Mouse (Mus musculus) kidney, embryonic 14.5 days (tissue): ENCODE measurements around the gene D10Wsu102e. TPM values are rescaled to one million over a fixed set of nuclear protein-coding genes. Genes with fewer than 3 reads are reported as not detected.
"Not testable (repeated sequence)": the region's sequence is repeated elsewhere in the genome, so short reads cannot be mapped to it uniquely, and the experiment has no call there.

Source experiments
- ATAC-seq: fragments of 200-750 bp; cut with Nextera tagmentation; 2 replicates; pipeline ENCODE4 v1.8.0; 2017; ENCODE audit warnings: moderate number of reproducible peaks, mild to moderate bottlenecking, moderate TSS enrichment, moderate library complexity; ENCODE audit not compliant: low FRiP score, low TSS enrichment
- H3K27ac ChIP-seq: fragments of 300-500 bp; sonication (generic); 2 replicates; pipeline ENCODE4 v1.5.1; 2014; ENCODE audit warnings: low read depth, mild to moderate bottlenecking, low read length, moderate library complexity, mixed read lengths
- H3K27me3 ChIP-seq: fragments of 300-500 bp; sonication (generic); 2 replicates; pipeline ENCODE4 v1.6.1; 2014; ENCODE audit warnings: mild to moderate bottlenecking, low read length; ENCODE audit not compliant: control insufficient read depth, insufficient read depth
- H3K36me3 ChIP-seq: fragments of 300-500 bp; sonication (generic); 2 replicates; pipeline ENCODE4 v1.6.1; 2014; ENCODE audit warnings: low read length, mixed read lengths; ENCODE audit not compliant: control insufficient read depth, insufficient read depth
- H3K4me1 ChIP-seq: fragments of 300-500 bp; sonication (generic); 2 replicates; pipeline ENCODE4 v1.6.1; 2014; ENCODE audit warnings: low read length, mixed read lengths; ENCODE audit not compliant: control insufficient read depth, insufficient read depth
- H3K4me2 ChIP-seq: fragments of 300-500 bp; sonication (generic); replicated peaks from 2 replicates; pipeline ENCODE4 v1.6.1; 2014; ENCODE audit warnings: low read depth, mild to moderate bottlenecking, low read length
- H3K4me3 ChIP-seq: fragments of 300-500 bp; sonication (generic); 2 replicates; pipeline ENCODE4 v1.5.1; 2014; ENCODE audit warnings: mild to moderate bottlenecking, low read length
- H3K9ac ChIP-seq: fragments of 300-500 bp; sonication (generic); 2 replicates; pipeline ENCODE4 v1.6.1; 2014; ENCODE audit warnings: low read depth, mild to moderate bottlenecking, low read length, moderate library complexity
- H3K9me3 ChIP-seq: fragments of 300-500 bp; sonication (generic); 2 replicates; pipeline ENCODE4 v1.6.1; 2016; ENCODE audit warnings: low read length; ENCODE audit not compliant: control insufficient read depth
- WGBS: fragments of 180-500 bp; shearing (Covaris S2); extraction: QIAGEN DNeasy Blood & Tissue Kit; methylation state at CpG from one replicate; pipeline ENCODE4 v1.1.7; 2014; 5-methylcytosine and 5-hydroxymethylcytosine counted together
- polyA plus RNA-seq: library from polyadenylated mRNA; unstranded; fragments of >200 nt; fragmentation: Nextera tagmentation; extraction: Ambion mirVana; gene quantifications from 2 replicates; pipeline ENCODE4 v1.2.1, GENCODE M21; 2014

The D10Wsu102e gene
- polyA plus RNA-seq, 1 experiment from 2014 or later: 0.89 TPM

- no peak overlapping the region for H3K4me3 ChIP-seq
- H3K9me3 ChIP-seq: peaks cover 11% of the 10 kb centered on the region
- H3K9ac ChIP-seq: no peak overlapping the region
- no peak overlapping the region for H3K4me2 ChIP-seq
- 93% methylated on average over 8 of the region's 8 CpGs for WGBS
- H3K4me1 ChIP-seq: no peaks in the 10 kb centered on the region
- no peak for ATAC-seq
- 0 out of 2 replicates have a peak, but pooled peaks cover 5% of the 10 kb centered on the region for H3K36me3 ChIP-seq
- H3K27ac ChIP-seq: no peak overlapping the region
- no peaks in the 10 kb centered on the region for H3K27me3 ChIP-seq
Observed at GRCm38 (mm10) chr10:83384456-83385215, 24.6 kb downstream of the D10Wsu102e start.

DNA sequence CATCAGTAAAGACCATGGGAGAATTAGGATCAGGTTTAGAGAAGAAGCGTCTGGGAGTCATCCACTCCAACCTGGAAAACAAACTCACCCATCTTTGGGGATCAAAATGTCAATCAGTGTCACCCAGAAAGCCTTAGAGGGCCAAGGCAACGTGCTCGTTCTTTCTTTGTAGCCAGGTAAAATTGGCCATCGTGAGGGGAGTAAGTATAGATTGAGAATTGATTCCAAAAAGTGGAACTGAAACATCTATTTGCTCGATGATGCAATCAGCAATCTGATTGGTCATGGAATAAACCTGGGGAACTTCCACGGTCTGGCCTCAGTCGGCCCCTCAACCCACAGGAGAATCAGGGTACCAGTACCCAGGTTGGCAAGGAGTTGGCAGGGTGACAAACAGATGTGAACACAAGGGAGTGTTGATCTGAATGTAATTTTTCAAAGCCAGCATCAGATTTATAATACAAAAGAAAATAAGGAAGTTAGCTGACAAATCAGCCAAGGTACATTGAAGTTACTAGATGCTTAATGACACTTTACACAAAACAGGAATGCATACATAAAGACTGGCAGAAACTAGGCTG is 25.4 kb downstream of the D10Wsu102e start:
- no peak for ATAC-seq
- WGBS: 95% methylated on average over 7 of the region's 7 CpGs
- H3K4me2 ChIP-seq: no peak overlapping the region
- H3K36me3 ChIP-seq: 0 out of 2 replicates have a peak, but pooled peaks cover 5% of the 10 kb centered on the region
- no peaks in the 10 kb centered on the region for H3K4me1 ChIP-seq
- H3K9ac ChIP-seq: no peak overlapping the region
- peaks cover 7% of the 10 kb centered on the region for H3K9me3 ChIP-seq
- no peak overlapping the region for H3K27ac ChIP-seq
- no peak overlapping the region for H3K4me3 ChIP-seq
- H3K27me3 ChIP-seq: no peaks in the 10 kb centered on the region

- Histone ChIP-seq H3K9me3 (no peaks in the 10 kb centered on the region), H3K4me1 (no peaks in the 10 kb centered on the region), H3K4me2 (no peak overlapping the region), H3K4me3 (no peak overlapping the region), H3K36me3 (no peaks in the 10 kb centered on the region), H3K27me3 (no peaks in the 10 kb centered on the region), H3K27ac (no peak overlapping the region), H3K9ac (no peak overlapping the region)
- no peak for ATAC-seq
- WGBS: 97% methylated on average over 2 of the region's 2 CpGs
Observed at GRCm38 (mm10) chr10:83397336-83397735, 37.3 kb downstream of the D10Wsu102e start.

DNA sequence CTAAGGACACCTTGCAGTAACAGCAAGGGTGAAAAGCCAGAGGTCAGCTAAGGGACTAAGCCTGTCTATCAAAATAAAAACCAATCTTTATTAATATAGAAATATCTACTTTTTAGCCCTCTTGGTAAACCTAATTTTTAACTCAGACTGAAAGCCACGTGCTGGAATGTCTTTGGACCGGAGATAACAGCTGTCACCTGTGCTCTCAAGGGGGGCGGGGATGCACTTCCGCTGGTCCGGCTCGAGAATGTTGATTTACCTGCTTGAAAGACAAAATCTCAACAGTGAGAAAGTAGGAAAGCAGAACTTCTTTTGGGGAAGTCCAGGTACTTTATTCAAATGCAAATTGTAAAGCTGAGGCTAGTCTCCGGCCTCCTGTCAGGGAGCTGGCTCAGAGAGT is 40.9 kb downstream of the D10Wsu102e start:
- not testable (repeated sequence) for H3K27ac ChIP-seq, H3K4me2 ChIP-seq, H3K4me3 ChIP-seq, H3K27me3 ChIP-seq, H3K36me3 ChIP-seq, H3K9me3 ChIP-seq, ATAC-seq, H3K4me1 ChIP-seq, H3K9ac ChIP-seq
- 88% methylated on average over 6 of the region's 7 CpGs for WGBS

GRCm38 (mm10) chr10:83405031-83405430 is 45.0 kb downstream of the D10Wsu102e start:
- no peak overlapping the region for H3K27ac ChIP-seq
- H3K36me3 ChIP-seq: no peaks in the 10 kb centered on the region
- WGBS: 82% methylated on average over 11 of the region's 11 CpGs
- H3K9me3 ChIP-seq: no peaks in the 10 kb centered on the region
- no peaks in the 10 kb centered on the region for H3K27me3 ChIP-seq
- H3K4me2 ChIP-seq: no peak overlapping the region
- H3K4me1 ChIP-seq: no peaks in the 10 kb centered on the region
- H3K9ac ChIP-seq: no peak overlapping the region
- no peak overlapping the region for H3K4me3 ChIP-seq
- no peak for ATAC-seq

DNA sequence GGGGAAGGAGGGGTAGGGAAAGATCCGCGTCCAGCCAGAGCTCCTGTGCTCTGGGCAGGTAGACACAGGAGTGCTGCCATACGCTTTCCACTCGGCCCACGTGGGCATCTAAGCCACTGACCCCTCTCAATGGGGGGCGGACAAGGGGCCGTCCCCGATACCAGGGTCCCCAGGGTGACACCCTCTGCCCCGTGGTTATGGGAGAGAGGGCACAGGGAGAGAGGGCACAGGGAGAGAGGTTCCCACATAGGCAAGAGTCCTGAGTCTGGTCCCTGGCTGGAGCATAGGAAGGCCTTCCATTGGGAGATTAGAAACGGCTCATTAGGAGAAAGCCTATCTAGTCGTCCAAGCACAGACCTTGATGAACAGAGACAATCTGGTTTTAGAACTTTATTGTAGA is 45.7 kb downstream of the D10Wsu102e start:
- Histone ChIP-seq H3K9ac (no peak overlapping the region), H3K27me3 (no peaks in the 10 kb centered on the region), H3K4me2 (no peak overlapping the region), H3K9me3 (no peaks in the 10 kb centered on the region; the same call in 1 of the 2 replicates), H3K36me3 (no peaks in the 10 kb centered on the region), H3K4me1 (no peaks in the 10 kb centered on the region), H3K4me3 (no peak overlapping the region), H3K27ac (no peak overlapping the region)
- 95% methylated on average over 11 of the region's 11 CpGs for WGBS
- ATAC-seq: no peak

- H3K36me3 ChIP-seq: no peaks in the 10 kb centered on the region
- no peak overlapping the region for H3K27ac ChIP-seq
- H3K9ac ChIP-seq: no peak overlapping the region
- H3K4me1 ChIP-seq: no peaks in the 10 kb centered on the region
- H3K4me2 ChIP-seq: no peak overlapping the region
- no peak for ATAC-seq
- no peak overlapping the region for H3K4me3 ChIP-seq
- 96% methylated on average over 10 of the region's 10 CpGs for WGBS
- no peaks in the 10 kb centered on the region; the same call in 1 of the 2 replicates for H3K9me3 ChIP-seq
- no peaks in the 10 kb centered on the region for H3K27me3 ChIP-seq
Observed at GRCm38 (mm10) chr10:83407141-83407540, 47.1 kb downstream of the D10Wsu102e start.

GRCm38 (mm10) chr10:83418466-83418865 is 58.4 kb downstream of the D10Wsu102e start:
- ATAC-seq, H3K4me1 ChIP-seq: not testable (repeated sequence)

GRCm38 (mm10) chr10:83448582-83448981 is 88.6 kb downstream of the D10Wsu102e start:
- peaks cover 26% of the 10 kb centered on the region for H3K9me3 ChIP-seq
- H3K9ac ChIP-seq: no peak overlapping the region
- 90% methylated on average over 7 of the region's 7 CpGs for WGBS
- H3K4me2 ChIP-seq: no peak overlapping the region
- H3K27me3 ChIP-seq: no peaks in the 10 kb centered on the region
- ATAC-seq: no peak
- H3K4me3 ChIP-seq: no peak overlapping the region
- no peaks in the 10 kb centered on the region for H3K4me1 ChIP-seq
- H3K27ac ChIP-seq: no peak overlapping the region
- H3K36me3 ChIP-seq: no peaks in the 10 kb centered on the region

More at GRCm38 (mm10) chr10:83418466-83418865, 58.4 kb downstream of the D10Wsu102e start:
- not testable (repeated sequence) for H3K4me2 ChIP-seq, H3K36me3 ChIP-seq, H3K9ac ChIP-seq, H3K4me3 ChIP-seq, H3K27ac ChIP-seq, H3K27me3 ChIP-seq
- WGBS: 97% methylated on average over 16 of the region's 16 CpGs
- peaks cover 15% of the 10 kb centered on the region for H3K9me3 ChIP-seq
